Comparison of ENCODE assay signal across 29 mouse cellular contexts in genomic region chr19:4767507-4768148, GRCm38 (mm10). TPM values are rescaled to one million over a fixed set of nuclear protein-coding genes. Genes with fewer than 3 reads are reported as not detected.
DNase-seq lines count a peak whose midpoint lies in the region; ATAC-seq and TF ChIP-seq lines count a peak whose summit lies in the region.
"Had no signal": no experiment of that assay in that cellular context is flagged by ENCODE, and none has a peak within 500 bp of the region (broad histone marks: within the 10 kb centered on the region; RNA-seq: fewer than 3 reads in every experiment).

No protein-coding gene starts in this region.

- no peaks in the 10 kb centered on the region for H3K9me3 ChIP-seq in intestine, embryonic 16.5 days (ENCODE audit: control insufficient read depth, low read length)
- no peaks in the 10 kb centered on the region for H3K9me3 ChIP-seq in intestine, postnatal 0 days (ENCODE audit: control insufficient read depth)
- H3K9me3 ChIP-seq in kidney, embryonic 16.5 days (ENCODE audit: low read length) = no peaks in the 10 kb centered on the region
- no peaks in the 10 kb centered on the region for H3K9me3 ChIP-seq in forebrain, postnatal 0 days (ENCODE audit: low read length)
- H3K9me3 ChIP-seq: G1E; hindbrain, embryonic 10.5 days; hindbrain, embryonic 15.5 days; limb, embryonic 10.5 days; limb, embryonic 15.5 days; megakaryocyte, embryonic 14.5 days; midbrain, embryonic 12.5 days; neural tube, embryonic 12.5 days had no signal

- H3K27me3 ChIP-seq in intestine, embryonic 16.5 days (replicated peaks; ENCODE audit: control insufficient read depth, insufficient read depth, low read length) = no peaks in the 10 kb centered on the region
- no peaks in the 10 kb centered on the region for H3K27me3 ChIP-seq in intestine, postnatal 0 days (replicated peaks; ENCODE audit: control insufficient read depth, insufficient read depth, low read length)
- no peaks in the 10 kb centered on the region for H3K27me3 ChIP-seq in kidney, embryonic 16.5 days (ENCODE audit: insufficient read depth, low read length)
- no peaks in the 10 kb centered on the region for H3K27me3 ChIP-seq in forebrain, postnatal 0 days (ENCODE audit: insufficient read depth, low read length)
- H3K27me3 ChIP-seq: hindbrain, embryonic 15.5 days; limb, embryonic 15.5 days; megakaryocyte, embryonic 14.5 days; midbrain, embryonic 12.5 days; neural tube, embryonic 12.5 days had no signal

- TF ChIP-seq CTCF in intestine, postnatal 0 days (IDR thresholded peaks at IDR 0.05; ENCODE audit: low read depth) = no peak
- TF ChIP-seq CTCF in lung, adult 2 months (IDR thresholded peaks at IDR 0.05; ENCODE audit: insufficient read depth, low read length) = no peak
- no peak for TF ChIP-seq CTCF in forebrain, postnatal 0 days (IDR thresholded peaks at IDR 0.05; ENCODE audit: low read depth)

- no peak for TF ChIP-seq POLR2A in lung, adult 2 months (IDR thresholded peaks at IDR 0.05; ENCODE audit: borderline replicate concordance, extremely low read depth, low read depth, low read length)

- H3K27ac ChIP-seq in intestine, embryonic 16.5 days (ENCODE audit: low read length) = no peak overlapping the region
- no peak overlapping the region for H3K27ac ChIP-seq in intestine, postnatal 0 days (ENCODE audit: low read depth, low read length)
- no peak overlapping the region for H3K27ac ChIP-seq in kidney, embryonic 16.5 days (ENCODE audit: low read length)
- no peak overlapping the region for H3K27ac ChIP-seq in forebrain, postnatal 0 days (ENCODE audit: low read depth, low read length)
- H3K27ac ChIP-seq: hindbrain, embryonic 10.5 days; hindbrain, embryonic 15.5 days; limb, embryonic 10.5 days; limb, embryonic 15.5 days; midbrain, embryonic 12.5 days; neural tube, embryonic 12.5 days had no signal

- peaks cover 4% of the 10 kb centered on the region; the same call in 1 of the 2 replicates for H3K36me3 ChIP-seq in intestine, embryonic 16.5 days (ENCODE audit: control insufficient read depth, insufficient read depth, low read length)
- H3K36me3 ChIP-seq in intestine, postnatal 0 days (ENCODE audit: control insufficient read depth, insufficient read depth) = peaks cover 43% of the 10 kb centered on the region
- peaks cover 51% of the 10 kb centered on the region for H3K36me3 ChIP-seq in kidney, embryonic 16.5 days (ENCODE audit: insufficient read depth, low read length)
- H3K36me3 ChIP-seq in forebrain, postnatal 0 days (ENCODE audit: insufficient read depth) = peaks cover 41% of the 10 kb centered on the region

- H3K9ac ChIP-seq in intestine, embryonic 16.5 days (ENCODE audit: low read depth, low read length) = no peak overlapping the region
- no peak overlapping the region for H3K9ac ChIP-seq in intestine, postnatal 0 days (ENCODE audit: low read depth, low read length)
- no peak overlapping the region for H3K9ac ChIP-seq in kidney, embryonic 16.5 days (replicated peaks; ENCODE audit: low read length)
- H3K9ac ChIP-seq in forebrain, postnatal 0 days = no peak overlapping the region
- H3K9ac ChIP-seq: hindbrain, embryonic 15.5 days; limb, embryonic 15.5 days; midbrain, embryonic 12.5 days; neural tube, embryonic 12.5 days had no signal

- WGBS in intestine, embryonic 16.5 days = 69% methylated on average over 12 of the region's 12 CpGs
- WGBS in intestine, postnatal 0 days = 55% methylated on average over 8 of the region's 12 CpGs
- WGBS in kidney, embryonic 16.5 days = 87% methylated on average over 12 of the region's 12 CpGs
- 75% methylated on average over 12 of the region's 12 CpGs for WGBS in lung, adult 2 months
- WGBS in forebrain, postnatal 0 days = 91% methylated on average over 12 of the region's 12 CpGs

- DNase-seq in kidney, postnatal 10 days = no peak
- DNase-seq in lung, adult 2 months = peak; percentile 1
- no peak for DNase-seq in lung, postnatal 36 days
- no peak for DNase-seq in forebrain, postnatal 0 days
- DNase-seq: adrenal gland, adult 8-10 months; B cell, adult 2 months; cerebellum, adult 2 months; cerebellum, postnatal 14 days; heart, postnatal 10 days; layer of hippocampus, adult 9-11 months; lung, postnatal 4 days; right cerebral cortex, adult 18-20 months; spleen, adult 18-20 months; thymus, postnatal 14 days had no signal

- H3K4me1 ChIP-seq in intestine, embryonic 16.5 days (ENCODE audit: control insufficient read depth, insufficient read depth, low read length) = no peaks in the 10 kb centered on the region
- no peaks in the 10 kb centered on the region for H3K4me1 ChIP-seq in intestine, postnatal 0 days (replicated peaks; ENCODE audit: control insufficient read depth, insufficient read depth, low read length)
- no peaks in the 10 kb centered on the region for H3K4me1 ChIP-seq in kidney, embryonic 16.5 days (ENCODE audit: insufficient read depth, low read length)
- H3K4me1 ChIP-seq in lung, adult 2 months (ENCODE audit: control insufficient read depth, insufficient read depth, low read length) = no peaks in the 10 kb centered on the region
- no peaks in the 10 kb centered on the region for H3K4me1 ChIP-seq in forebrain, postnatal 0 days (ENCODE audit: insufficient read depth)
- H3K4me1 ChIP-seq: hindbrain, embryonic 10.5 days; limb, embryonic 10.5 days; limb, embryonic 15.5 days had no signal

- no peak overlapping the region for H3K4me3 ChIP-seq in intestine, embryonic 16.5 days (ENCODE audit: low read length)
- H3K4me3 ChIP-seq in intestine, postnatal 0 days (ENCODE audit: low read depth, low read length) = no peak overlapping the region
- H3K4me3 ChIP-seq in kidney, embryonic 16.5 days (ENCODE audit: low read length) = no peak overlapping the region
- no peak overlapping the region for H3K4me3 ChIP-seq in lung, adult 2 months (replicated peaks; ENCODE audit: extremely low read depth, low read depth, low read length)
- H3K4me3 ChIP-seq in forebrain, postnatal 0 days (ENCODE audit: low read depth, low read length) = no peak overlapping the region
- H3K4me3 ChIP-seq: erythroblast, embryonic 14.5 days; hindbrain, embryonic 10.5 days; hindbrain, embryonic 15.5 days; limb, embryonic 10.5 days; limb, embryonic 15.5 days; megakaryocyte, embryonic 14.5 days; midbrain, embryonic 12.5 days; myocyte; neural tube, embryonic 12.5 days had no signal

- no peak overlapping the region for H3K4me2 ChIP-seq in intestine, embryonic 16.5 days (ENCODE audit: low read depth, low read length)
- no peak overlapping the region for H3K4me2 ChIP-seq in intestine, postnatal 0 days (replicated peaks; ENCODE audit: low read depth)
- no peak overlapping the region for H3K4me2 ChIP-seq in kidney, embryonic 16.5 days (replicated peaks; ENCODE audit: low read depth, low read length)
- H3K4me2 ChIP-seq in forebrain, postnatal 0 days (ENCODE audit: low read depth) = no peak overlapping the region
- H3K4me2 ChIP-seq: heart, embryonic 11.5 days; hindbrain, embryonic 15.5 days; limb, embryonic 15.5 days; midbrain, embryonic 12.5 days; neural tube, embryonic 12.5 days had no signal

- peak; percentile 40; the same call in 1 of the 2 replicates for ATAC-seq in intestine, embryonic 16.5 days
- no peak for ATAC-seq in intestine, postnatal 0 days
- ATAC-seq in kidney, embryonic 16.5 days (ENCODE audit: low FRiP score, low TSS enrichment) = 0 out of 2 replicates have a peak, but pooled peaks have one; percentile 39
- no peak for ATAC-seq in forebrain, postnatal 0 days
- ATAC-seq: forebrain, embryonic 16.5 days had no signal

RNA-seq across cellular contexts. Expression of gene Rbm4b, which starts 11.3 kb away (rescaled TPM):
- 38.5 and 41.6 TPM in 2 replicates for polyA plus RNA-seq in intestine, embryonic 16.5 days (2015; fragmentation: Nextera tagmentation; extraction: Ambion mirVana)
- 17.0 and 18.3 TPM in 2 replicates for polyA plus RNA-seq in intestine, postnatal 0 days (2015; fragmentation: Nextera tagmentation; extraction: Ambion mirVana)
- 75.5 and 77.2 TPM in 2 replicates for polyA plus RNA-seq in kidney, embryonic 16.5 days (2015; fragmentation: Nextera tagmentation; extraction: Ambion mirVana)
- 6.8 and 7.6 TPM in 2 replicates for polyA plus RNA-seq in lung, adult 2 months (2012; rRNA removed)
- total RNA-seq in forebrain, postnatal 0 days (2014; rRNA removed) = 84.8 and 90.6 TPM in 2 replicates
- polyA plus RNA-seq in forebrain, postnatal 0 days (2015; fragmentation: Nextera tagmentation; extraction: Ambion mirVana) = 79.8 and 88.7 TPM in 2 replicates

RNA-seq across cellular contexts. Expression of gene Rbm4, which starts 26.1 kb away (rescaled TPM):
- polyA plus RNA-seq in intestine, embryonic 16.5 days (2015; fragmentation: Nextera tagmentation; extraction: Ambion mirVana) = 47.3 and 49.4 TPM in 2 replicates
- polyA plus RNA-seq in intestine, postnatal 0 days (2015; fragmentation: Nextera tagmentation; extraction: Ambion mirVana) = 20.3 and 21.6 TPM in 2 replicates
- 66.0 and 82.7 TPM in 2 replicates for polyA plus RNA-seq in kidney, embryonic 16.5 days (2015; fragmentation: Nextera tagmentation; extraction: Ambion mirVana)
- 28.6 and 36.1 TPM in 2 replicates for polyA plus RNA-seq in lung, adult 2 months (2012; rRNA removed)
- 106 and 145 TPM in 2 replicates for total RNA-seq in forebrain, postnatal 0 days (2014; rRNA removed)
- polyA plus RNA-seq in forebrain, postnatal 0 days (2015; fragmentation: Nextera tagmentation; extraction: Ambion mirVana) = 45.0 and 56.9 TPM in 2 replicates

RNA-seq across cellular contexts. Expression of gene Gm21992, which starts 43.8 kb away (rescaled TPM):
- 29.4 and 30.1 TPM in 2 replicates for polyA plus RNA-seq in intestine, embryonic 16.5 days (2015; fragmentation: Nextera tagmentation; extraction: Ambion mirVana)
- polyA plus RNA-seq in intestine, postnatal 0 days (2015; fragmentation: Nextera tagmentation; extraction: Ambion mirVana) = 18.4 and 19.5 TPM in 2 replicates
- polyA plus RNA-seq in kidney, embryonic 16.5 days (2015; fragmentation: Nextera tagmentation; extraction: Ambion mirVana) = 30.4 and 41.6 TPM in 2 replicates
- 7.6 and 13.5 TPM in 2 replicates for polyA plus RNA-seq in lung, adult 2 months (2012; rRNA removed)
- 15.0 and 18.2 TPM in 2 replicates for total RNA-seq in forebrain, postnatal 0 days (2014; rRNA removed)
- 16.5 and 20.4 TPM in 2 replicates for polyA plus RNA-seq in forebrain, postnatal 0 days (2015; fragmentation: Nextera tagmentation; extraction: Ambion mirVana)

RNA-seq across cellular contexts. Expression of gene Rbm14, which starts 43.8 kb away (rescaled TPM):
- 73.1 and 77.0 TPM in 2 replicates for polyA plus RNA-seq in intestine, embryonic 16.5 days (2015; fragmentation: Nextera tagmentation; extraction: Ambion mirVana)
- polyA plus RNA-seq in intestine, postnatal 0 days (2015; fragmentation: Nextera tagmentation; extraction: Ambion mirVana) = 21.1 and 21.8 TPM in 2 replicates
- polyA plus RNA-seq in kidney, embryonic 16.5 days (2015; fragmentation: Nextera tagmentation; extraction: Ambion mirVana) = 104 and 108 TPM in 2 replicates
- 42.4 and 52.1 TPM in 2 replicates for polyA plus RNA-seq in lung, adult 2 months (2012; rRNA removed)
- total RNA-seq in forebrain, postnatal 0 days (2014; rRNA removed) = 29.2 and 30.9 TPM in 2 replicates
- polyA plus RNA-seq in forebrain, postnatal 0 days (2015; fragmentation: Nextera tagmentation; extraction: Ambion mirVana) = 45.9 and 46.6 TPM in 2 replicates

RNA-seq across cellular contexts. Expression of gene Sptbn2, which starts 56.7 kb away (rescaled TPM):
- 0.77 and 0.88 TPM in 2 replicates for polyA plus RNA-seq in intestine, embryonic 16.5 days (2015; fragmentation: Nextera tagmentation; extraction: Ambion mirVana)
- 0.27 and 0.31 TPM in 2 replicates for polyA plus RNA-seq in intestine, postnatal 0 days (2015; fragmentation: Nextera tagmentation; extraction: Ambion mirVana)
- polyA plus RNA-seq in kidney, embryonic 16.5 days (2015; fragmentation: Nextera tagmentation; extraction: Ambion mirVana) = 3.2 and 3.8 TPM in 2 replicates
- 1.3 and 4.4 TPM in 2 replicates for polyA plus RNA-seq in lung, adult 2 months (2012; rRNA removed)
- total RNA-seq in forebrain, postnatal 0 days (2014; rRNA removed) = 169 and 196 TPM in 2 replicates
- 24.3 and 25.4 TPM in 2 replicates for polyA plus RNA-seq in forebrain, postnatal 0 days (2015; fragmentation: Nextera tagmentation; extraction: Ambion mirVana)
- polyA plus RNA-seq: erythroblast, embryonic 14.5 days had no signal

Comparison
In these comparisons a context has a peak if more than half of its experiments do, and no peak if none do; other contexts are left out.
1. ATAC-seq: peak in intestine, embryonic 16.5 days (single experiment) and kidney, embryonic 16.5 days (single experiment); none in intestine, postnatal 0 days (single experiment) and forebrain, postnatal 0 days (single experiment).